Mouse (Mus musculus) left cerebral cortex, adult 9 months (tissue): ENCODE data around the gene Clk2.
A peak's percentile ranks its signal among the peaks of the same experiment; 100 is the strongest.
"Not testable (repeated sequence)": the region's sequence is repeated elsewhere in the genome, so short reads cannot be mapped to it uniquely, and the experiment has no call there.

ENCODE experiments used
- DNase-seq, 2 experiments: peaks; one replicate each; pipeline ENCODE4 v3.0.0; 2022; ENCODE audit warnings: low spot score in 2 of 2

The Clk2 gene

GRCm38 (mm10) chr3:89159616-89160344 is 4.8 kb upstream of the Clk2 start, which contains the start of gene Hcn3:
TSS of gene Hcn3 (minus strand) at chr3:89160196.
- DNase-seq: no peak

- not testable (repeated sequence) for DNase-seq
Measured at GRCm38 (mm10) chr3:89161207-89161606, 3.4 kb upstream of the Clk2 start.

DNA sequence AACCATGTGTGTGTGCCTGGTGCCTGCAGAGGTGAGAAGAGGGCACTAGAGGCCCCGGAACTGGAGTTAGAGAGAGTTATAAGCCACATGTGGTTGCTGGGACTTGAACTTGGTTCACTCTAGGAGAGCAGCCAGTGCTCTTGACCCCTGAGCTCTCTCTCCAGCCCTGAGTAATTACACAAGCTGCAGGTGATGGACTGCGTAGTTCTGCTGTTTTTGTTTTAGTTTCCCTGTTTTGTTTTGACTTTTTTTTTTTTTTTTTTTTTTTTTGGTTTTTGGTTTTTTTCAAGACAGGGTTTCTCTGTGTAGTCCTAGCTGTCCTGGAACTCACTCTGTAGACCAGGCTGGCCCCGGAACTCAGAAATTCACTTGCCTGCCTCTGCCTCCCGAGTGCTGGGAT is 2.8 kb upstream of the Clk2 start:
- DNase-seq: no peak

DNA sequence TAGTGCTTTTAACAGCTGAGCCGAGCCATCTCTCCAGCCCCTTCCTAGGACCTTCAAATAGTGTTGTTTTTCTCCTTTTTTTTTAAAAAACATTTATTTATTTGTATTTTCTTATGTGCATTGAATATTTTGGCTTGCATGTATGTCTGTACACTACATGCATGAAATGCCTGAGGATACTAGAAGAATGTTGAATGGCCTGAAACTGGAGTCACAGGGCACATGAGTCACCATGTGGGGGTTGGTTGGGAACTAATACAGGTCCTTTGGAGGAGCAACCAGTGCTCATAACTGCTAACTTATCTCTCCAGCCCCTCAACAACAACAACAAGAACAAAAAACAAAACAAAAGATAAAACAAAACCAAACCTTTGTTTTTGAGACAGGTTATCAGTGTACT is 1.5 kb upstream of the Clk2 start:
- DNase-seq: no peak

GRCm38 (mm10) chr3:89163643-89164245 is 851 bp upstream of the Clk2 start:
- DNase-seq: no peak

DNA sequence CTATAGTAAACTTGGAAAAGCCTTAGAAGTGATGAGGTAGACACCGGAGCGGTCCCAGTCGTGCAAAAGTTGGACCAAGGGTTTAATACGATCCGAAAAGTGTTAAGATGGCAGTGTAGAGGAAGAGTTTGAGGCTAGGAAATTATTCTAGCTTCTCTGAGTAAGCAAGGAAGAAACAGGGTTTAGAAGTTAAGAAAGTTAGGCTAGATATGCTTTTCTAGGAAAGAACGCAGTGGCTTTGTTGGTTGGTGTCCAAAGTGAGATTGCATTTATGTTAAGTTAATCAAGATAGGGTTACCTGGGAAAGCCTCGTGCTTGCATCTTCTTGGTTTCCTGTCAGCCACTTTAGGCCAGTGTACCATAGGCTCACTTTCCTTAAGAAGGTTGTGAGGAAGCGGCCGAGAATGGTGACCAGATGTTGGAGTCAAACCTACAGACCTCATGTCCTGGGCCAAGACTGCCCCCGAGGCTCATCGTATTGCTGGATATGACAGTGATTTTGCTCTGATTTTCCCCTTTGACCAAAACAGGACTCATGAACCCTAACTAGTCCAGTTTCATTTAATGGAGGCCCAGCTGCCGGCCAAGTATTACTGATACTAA is 774 bp downstream of the Clk2 start:
- DNase-seq: no peak

DNA sequence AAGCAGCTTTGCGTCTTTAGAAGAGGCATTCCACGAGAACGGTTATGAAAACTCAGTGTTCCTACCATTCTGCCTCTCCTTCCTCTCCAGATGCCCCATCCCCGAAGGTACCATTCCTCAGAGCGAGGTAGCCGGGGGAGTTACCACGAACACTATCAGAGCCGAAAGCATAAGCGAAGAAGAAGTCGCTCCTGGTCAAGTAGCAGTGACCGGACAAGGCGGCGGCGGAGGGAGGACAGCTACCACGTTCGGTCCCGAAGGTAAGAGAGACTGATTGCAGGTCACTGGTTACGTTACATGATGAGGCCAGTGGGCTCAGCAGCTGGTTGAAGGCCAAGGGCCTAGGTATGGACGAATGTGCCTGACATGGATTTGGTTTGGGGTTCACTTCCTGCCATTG is 2.4 kb downstream of the Clk2 start:
- DNase-seq: no peak

DNA sequence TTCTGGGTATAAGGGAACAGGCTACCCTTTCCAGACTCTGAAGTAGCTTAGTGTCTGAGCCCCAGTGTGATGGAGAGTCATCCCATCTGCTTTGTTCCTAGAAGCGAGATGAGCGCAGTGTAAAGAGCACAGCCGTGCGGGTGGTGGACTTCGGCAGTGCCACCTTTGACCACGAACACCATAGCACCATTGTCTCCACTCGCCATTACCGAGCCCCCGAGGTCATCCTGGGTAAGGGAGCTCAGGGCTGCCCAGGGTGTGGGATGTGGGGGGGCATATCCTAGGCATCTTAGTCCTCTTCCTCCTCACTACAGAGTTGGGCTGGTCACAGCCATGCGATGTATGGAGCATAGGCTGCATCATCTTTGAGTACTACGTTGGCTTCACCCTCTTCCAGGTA is 10.2 kb downstream of the Clk2 start:
- DNase-seq: no peak

- no peak for DNase-seq
Measured at GRCm38 (mm10) chr3:89175544-89175943, 10.9 kb downstream of the Clk2 start.

DNA sequence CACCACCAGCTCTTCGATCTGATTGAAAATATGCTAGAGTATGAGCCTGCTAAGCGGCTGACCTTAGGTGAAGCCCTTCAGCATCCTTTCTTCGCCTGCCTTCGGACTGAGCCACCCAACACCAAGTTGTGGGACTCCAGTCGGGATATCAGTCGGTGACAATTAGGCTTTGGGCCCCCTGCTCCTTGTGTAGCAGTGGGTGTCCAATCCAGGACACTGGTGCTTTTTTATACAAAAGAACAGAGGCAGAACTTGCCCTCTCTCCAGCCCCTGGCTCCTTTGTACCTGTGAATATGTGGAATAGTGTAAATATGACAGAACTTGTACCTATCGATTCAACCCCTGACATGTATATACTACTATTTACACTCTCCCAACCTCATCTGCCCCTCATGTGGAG is 11.8 kb downstream of the Clk2 start:
- no peak for DNase-seq

- peak; percentile 90 for DNase-seq
Measured at GRCm38 (mm10) chr3:89177242-89178106, 12.9 kb downstream of the Clk2 start, which contains the start of gene Scamp3. TSS of gene Scamp3 (plus strand) at chr3:89177473.

DNA sequence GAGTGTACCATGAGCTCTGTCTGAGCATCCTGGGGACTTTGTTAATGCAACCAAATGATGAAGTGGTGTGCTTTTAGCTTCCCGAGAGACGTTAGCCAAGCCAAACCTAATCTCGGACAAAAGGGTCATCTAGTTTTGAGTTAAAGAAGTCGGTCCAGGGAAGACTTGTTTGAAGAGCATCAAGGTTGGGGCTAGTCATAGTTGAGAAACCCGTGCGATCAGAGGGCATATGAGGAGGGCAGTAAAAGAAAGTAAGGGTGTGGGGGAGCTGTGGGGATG is 13.5 kb downstream of the Clk2 start:
- DNase-seq: no peak

GRCm38 (mm10) chr3:89179056-89179455 is 14.5 kb downstream of the Clk2 start:
- DNase-seq: no peak

DNA sequence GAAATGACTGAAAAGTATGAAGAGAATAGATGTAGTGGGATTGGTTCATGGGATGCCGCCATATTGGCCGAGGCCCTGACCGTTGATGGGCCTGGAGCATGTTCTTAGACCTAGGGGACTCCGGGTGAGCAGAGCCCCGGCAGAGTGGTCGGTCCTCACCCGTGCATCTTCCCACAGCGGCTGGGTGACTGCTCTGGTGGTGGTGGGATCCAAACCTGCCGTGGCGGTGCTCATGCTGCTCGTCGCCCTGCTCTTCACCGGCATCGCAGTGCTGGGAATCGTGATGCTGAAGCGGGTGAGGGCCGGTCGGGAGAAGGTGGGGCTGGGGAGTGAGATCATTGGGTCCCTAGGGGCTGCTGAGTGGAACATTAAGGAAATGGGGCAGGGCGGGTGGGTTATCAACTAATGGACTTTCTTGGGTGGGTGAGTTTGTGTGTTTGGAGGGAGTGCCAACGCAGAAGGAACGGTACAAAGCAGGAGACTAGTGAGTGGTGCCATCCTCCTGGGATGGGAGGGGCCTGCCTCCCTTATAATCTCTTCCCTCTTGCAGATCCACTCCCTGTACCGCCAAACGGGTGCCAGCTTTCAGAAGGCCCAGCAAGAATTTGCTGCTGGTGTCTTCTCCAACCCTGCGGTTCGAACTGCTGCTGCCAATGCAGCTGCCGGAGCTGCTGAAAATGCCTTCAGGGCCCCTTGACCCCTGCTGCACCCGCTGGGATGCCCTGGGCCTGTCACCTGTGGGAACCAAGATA is 17.3 kb downstream of the Clk2 start:
- DNase-seq: no peak

GRCm38 (mm10) chr3:89182531-89183057 is 18.0 kb downstream of the Clk2 start:
- no peak for DNase-seq

GRCm38 (mm10) chr3:89183058-89183958 is 18.7 kb downstream of the Clk2 start, which contains the start of gene Fam189b:
TSS of gene Fam189b (plus strand) at chr3:89183143.
- DNase-seq: peak; percentile 85 to 94

DNA sequence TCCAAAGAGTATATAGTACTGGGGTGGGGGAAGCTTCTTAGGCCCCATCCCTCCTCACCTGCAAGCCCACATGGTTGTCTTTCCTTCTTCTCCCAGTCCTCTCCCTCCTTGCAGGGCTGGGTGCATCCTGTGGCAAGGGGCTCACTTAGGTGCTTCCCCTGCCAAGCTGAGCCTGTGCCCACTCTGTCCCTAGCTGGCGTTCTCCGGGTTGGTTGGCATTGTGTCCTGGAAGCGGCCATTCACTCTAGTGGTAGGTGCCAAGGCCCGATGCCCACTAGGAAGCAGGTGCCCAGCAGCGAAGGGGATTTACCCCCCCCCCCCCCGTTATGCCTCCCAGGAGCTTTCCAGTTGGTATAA is 19.3 kb downstream of the Clk2 start:
- no peak for DNase-seq

DNA sequence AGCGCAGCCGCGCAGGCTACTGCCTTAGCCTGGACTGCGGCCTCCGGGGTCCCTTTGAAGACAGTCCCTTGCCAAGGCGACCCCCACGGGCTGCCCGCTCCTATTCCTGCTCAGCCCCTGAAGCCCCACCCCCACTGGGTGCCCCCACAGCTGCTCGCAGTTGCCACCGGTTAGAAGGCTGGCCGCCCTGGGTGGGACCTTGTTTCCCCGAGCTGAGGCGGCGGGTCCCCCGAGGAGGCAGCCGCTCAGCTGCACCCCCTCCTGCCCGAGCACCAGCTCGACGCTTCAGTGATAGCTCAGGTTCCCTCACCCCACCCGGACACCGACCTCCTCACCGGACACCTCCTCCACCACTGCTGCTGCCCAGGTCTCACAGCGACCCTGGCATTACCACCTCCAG is 22.6 kb downstream of the Clk2 start:
- no peak for DNase-seq

DNA sequence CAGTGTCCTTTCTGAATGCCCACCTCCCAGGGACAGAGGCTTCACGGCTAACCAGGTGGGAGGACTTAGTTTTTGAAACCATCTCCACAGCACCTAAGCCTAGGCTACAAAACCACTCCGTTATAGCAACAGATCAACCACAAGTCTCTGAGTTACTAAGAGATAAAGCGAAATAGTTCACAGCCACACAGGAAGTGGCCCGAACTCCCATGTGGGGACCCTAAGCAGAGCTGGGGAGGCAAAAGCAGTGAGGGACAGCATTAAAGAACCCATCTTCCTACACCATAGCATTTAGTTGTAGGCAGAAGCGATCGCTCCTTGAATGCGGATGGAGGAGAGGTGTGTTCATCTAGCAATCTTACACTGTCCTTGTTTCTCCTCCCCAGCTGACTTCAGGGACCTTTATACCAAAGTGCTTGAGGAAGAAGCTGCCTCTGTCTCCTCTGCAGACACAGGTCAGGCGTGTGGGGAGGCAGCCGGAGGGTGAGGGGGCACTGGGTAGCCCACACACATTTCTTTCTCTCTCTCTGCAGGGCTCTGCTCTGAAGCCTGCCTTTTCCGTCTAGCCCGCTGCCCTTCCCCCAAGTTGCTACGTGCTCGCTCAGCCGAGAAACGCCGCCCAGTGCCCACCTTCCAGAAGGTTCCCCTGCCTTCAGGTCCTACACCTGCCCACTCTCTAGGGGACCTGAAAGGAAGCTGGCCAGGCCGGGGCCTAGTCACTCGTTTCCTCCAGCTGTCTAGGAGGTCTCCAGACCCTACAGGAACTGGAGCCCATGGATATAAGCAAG is 23.3 kb downstream of the Clk2 start:
- no peak for DNase-seq

GRCm38 (mm10) chr3:89188478-89188875 is 23.9 kb downstream of the Clk2 start:
- DNase-seq: no peak
